Mouse (Mus musculus): Measurements from ENCODE around the gene 4921507P07Rik.
"Not testable (repeated sequence)": the region's sequence is repeated elsewhere in the genome, so short reads cannot be mapped to it uniquely, and the experiment has no call there.

DNA sequence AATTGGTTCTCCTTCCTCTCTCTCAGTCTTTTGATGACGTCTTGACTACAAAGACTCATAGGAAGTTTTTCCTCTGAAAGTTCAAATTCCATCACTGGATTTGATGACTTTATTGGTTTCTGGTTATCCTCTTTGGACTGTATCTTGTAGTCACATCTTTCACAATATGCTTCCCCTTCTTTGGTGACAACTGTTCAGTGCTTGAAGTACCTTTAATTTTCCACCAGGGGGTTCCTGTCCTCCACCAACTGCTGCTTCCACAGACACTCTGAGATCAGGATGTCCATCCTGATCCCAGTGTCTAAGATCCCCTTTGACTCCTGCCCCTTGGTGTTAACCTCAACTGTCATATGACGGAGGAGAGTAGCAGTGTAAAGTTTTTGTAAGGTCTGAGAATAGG, 29.7 kb upstream of the 4921507P07Rik start:
- not testable (repeated sequence) for TF ChIP-seq POLR2A (IDR thresholded peaks at IDR 0.05; ENCODE audit: insufficient read depth, low read length); CTCF (IDR thresholded peaks at IDR 0.05; ENCODE audit: low read depth, low read length)

All from ES-Bruce4 (cell line).